Mouse (Mus musculus) lung, postnatal 14 days (tissue): ENCODE data around the gene Slc10a7.
A peak's percentile ranks its signal among the peaks of the same experiment; 100 is the strongest.

Experiments used
- DNase-seq: peaks from one replicate; pipeline ENCODE4 v3.0.0; 2021

Slc10a7 gene

DNA sequence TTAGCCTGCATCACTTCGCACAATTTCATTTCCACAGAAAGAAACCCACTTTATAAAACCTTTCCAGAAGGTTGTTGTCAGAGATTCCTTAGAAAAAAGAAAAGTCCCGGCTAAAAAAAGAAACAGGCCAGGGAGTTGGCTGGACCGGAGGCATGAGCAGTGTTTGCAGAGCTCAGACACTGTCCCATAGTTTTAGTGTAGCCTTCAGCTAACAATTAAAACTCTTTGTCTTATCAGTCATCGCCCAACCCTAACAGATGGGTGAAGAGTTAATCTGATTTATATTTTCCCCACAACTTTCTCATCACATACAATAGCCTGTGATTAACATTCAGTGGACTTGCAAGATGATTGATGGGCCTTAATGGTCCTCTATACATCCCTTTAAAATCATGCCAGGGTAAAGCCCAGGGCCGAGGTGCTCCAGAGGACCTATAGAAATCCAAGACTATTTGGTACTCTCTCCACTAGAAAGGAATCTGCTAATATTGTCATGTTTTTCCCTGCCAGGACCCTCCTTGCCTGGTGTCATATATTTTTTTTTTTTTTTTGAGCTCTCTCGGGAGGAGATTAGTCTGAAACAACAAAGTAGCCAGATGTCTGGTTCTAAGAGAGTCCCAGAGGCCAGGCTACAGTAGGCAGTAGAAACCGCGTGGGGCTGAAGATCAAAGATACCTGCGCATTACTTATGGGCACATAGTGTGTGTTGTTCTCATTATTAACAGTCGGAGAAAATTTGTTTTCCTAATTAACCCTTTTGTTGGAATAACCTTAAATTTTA, 41.0 kb downstream of the Slc10a7 start:
- no peak for DNase-seq

DNA sequence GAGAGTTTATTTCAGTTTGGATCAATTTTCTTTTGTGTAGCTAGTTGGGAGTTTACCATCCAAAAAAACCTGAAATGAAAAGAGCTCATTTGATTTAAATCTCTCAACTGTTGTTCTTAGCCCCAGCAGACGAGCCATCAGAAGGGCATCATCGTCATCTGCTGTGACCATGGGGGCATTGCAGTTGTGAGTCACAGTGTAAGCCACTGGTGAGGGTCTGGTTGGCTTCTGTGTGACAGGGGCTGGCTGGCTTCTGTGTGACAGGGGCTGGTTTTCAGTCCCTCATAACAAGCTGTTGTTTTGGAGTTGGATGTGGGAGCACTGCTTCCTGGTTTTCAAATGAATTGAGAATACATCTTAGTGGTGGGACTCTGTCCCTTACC, 41.6 kb downstream of the Slc10a7 start:
- no peak for DNase-seq

GRCm38 (mm10) chr8:78555817-78556216, 46.7 kb downstream of the Slc10a7 start:
- no peak for DNase-seq

- no peak for DNase-seq
These were observed 47.8 kb downstream of the Slc10a7 start for GRCm38 (mm10) chr8:78556773-78557434.

DNA sequence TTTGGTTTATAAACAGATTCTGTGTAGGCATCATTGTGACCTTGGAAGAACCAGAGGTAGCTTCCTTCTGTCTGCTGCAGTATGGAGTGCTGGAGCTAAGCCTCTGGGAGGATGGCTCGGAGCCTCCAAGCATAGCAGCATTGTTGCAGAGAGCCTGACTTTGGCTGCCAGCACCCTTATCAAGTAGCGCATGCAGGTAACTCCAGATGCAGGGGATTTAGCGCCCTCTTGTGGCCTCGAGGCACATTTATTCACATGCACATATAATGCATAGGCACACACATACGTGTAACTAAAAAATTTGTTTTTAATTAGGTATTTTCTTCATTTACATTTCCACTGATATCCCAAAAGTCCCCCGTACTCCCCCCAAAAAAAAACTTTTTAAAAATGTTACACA, 52.5 kb downstream of the Slc10a7 start:
- DNase-seq, result no peak

GRCm38 (mm10) chr8:78563466-78564058, 54.4 kb downstream of the Slc10a7 start:
- DNase-seq, result no peak

- no peak for DNase-seq
These were observed 55.1 kb downstream of the Slc10a7 start for GRCm38 (mm10) chr8:78564200-78564599.

DNA sequence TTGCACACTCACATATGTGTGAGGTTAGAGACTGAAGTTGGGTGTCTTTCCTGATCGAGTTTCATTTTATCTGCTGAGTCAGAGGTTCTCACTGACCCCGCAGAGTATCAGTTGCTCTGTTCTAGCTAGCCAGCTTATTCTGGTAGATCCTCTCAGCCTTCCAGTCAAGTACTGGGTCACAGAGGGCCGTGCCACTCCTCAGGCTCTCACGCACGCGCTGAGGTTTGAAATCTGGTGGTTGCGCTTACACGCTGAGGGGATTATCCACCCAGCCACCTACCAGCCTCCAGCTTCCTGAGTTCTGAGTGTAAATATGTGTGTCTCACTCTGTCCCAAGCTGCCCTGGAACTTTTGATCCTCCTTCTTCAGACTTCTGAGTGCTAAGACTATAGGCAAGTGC, 59.0 kb downstream of the Slc10a7 start:
- DNase-seq, result no peak

- no peak for DNase-seq
These were observed 62.4 kb downstream of the Slc10a7 start for GRCm38 (mm10) chr8:78571528-78571927.

- no peak for DNase-seq
These were observed 65.1 kb downstream of the Slc10a7 start for GRCm38 (mm10) chr8:78574207-78574606.

DNA sequence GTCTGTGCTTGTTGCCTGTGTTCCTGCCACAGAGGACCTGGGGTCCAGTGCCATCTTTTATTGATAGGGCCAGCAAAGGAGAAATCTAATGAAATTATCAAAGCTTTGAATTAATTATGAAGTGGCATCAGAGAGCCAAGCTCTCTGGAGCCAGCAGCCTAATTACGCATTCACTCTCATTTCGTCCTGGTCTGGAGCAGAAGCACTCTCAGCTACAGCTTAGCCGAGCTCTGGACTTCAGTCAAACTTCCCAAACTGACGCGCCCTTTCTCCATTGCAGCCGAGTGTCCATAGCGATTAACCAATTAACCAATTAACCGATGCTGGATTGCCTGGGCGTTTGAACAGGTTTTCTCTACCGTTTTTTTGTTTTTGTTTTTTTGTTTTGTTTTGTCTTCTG, 68.4 kb downstream of the Slc10a7 start:
- DNase-seq, result no peak

- DNase-seq, result no peak
These were observed 68.9 kb downstream of the Slc10a7 start for GRCm38 (mm10) chr8:78578036-78578435.

GRCm38 (mm10) chr8:78584011-78584776, 75.0 kb downstream of the Slc10a7 start:
- DNase-seq, result no peak

- DNase-seq, result no peak
These were observed 75.7 kb downstream of the Slc10a7 start for GRCm38 (mm10) chr8:78584863-78585262.

DNA sequence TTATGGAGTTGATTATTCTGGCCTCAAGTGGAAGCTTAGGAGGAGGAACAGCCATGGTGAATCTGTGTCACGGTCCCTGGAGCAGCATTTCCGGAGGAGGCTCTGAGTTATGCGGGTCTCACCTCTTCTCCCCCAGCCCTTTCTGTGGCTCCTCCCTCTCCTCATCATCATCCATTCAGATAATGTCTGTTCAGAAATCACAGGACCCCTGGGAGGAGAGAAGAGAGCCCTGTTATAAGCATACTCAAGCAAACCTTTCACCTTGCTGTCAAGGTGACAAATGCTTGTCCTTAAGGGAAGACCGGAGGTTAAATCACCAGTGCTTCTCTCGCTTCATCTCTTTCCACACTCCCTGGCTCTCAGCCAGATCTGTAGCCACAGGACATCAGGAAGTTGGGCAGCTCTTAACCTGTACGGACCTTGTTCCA, 86.3 kb downstream of the Slc10a7 start:
- peak; percentile 9 for DNase-seq

GRCm38 (mm10) chr8:78598237-78598636, 89.1 kb downstream of the Slc10a7 start:
- peak; percentile 32 for DNase-seq

DNA sequence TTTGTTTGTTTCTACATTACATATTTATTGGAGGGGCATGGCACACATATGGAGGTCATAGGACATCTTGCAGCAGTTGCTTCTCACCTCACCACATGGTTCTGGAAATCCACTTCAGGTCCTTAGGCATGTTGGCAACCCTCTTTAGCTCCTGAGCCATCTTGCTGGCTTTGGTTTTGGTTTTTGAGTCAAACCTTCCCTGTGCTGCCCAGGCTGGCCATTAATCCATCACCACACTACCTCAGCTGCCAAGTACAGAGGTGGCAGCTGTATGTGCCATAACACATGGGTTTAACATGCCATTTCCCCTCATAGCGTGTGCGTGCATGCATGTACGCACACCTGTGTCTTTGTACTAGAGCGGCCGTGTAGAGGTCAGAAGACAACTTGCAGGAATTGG, 93.9 kb downstream of the Slc10a7 start:
- DNase-seq, result no peak

DNA sequence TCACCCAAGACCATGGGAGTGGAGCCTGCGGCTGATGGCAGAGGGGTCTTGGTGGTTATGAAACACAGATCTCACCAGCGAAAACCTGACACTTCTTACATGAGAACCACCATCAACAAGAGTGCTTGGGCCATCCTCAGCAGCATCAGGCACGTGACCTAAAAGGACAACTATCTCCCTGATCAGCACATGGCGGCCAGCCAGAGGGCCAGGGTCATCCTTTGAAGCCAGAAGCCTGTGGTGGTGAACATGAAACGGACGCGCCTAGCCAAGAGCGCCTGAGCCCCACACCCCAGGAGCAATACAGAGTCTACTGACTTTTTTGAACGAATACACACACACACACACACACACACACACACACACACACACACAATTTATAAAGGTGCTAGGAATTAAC, 95.3 kb downstream of the Slc10a7 start:
- DNase-seq, result no peak

DNA sequence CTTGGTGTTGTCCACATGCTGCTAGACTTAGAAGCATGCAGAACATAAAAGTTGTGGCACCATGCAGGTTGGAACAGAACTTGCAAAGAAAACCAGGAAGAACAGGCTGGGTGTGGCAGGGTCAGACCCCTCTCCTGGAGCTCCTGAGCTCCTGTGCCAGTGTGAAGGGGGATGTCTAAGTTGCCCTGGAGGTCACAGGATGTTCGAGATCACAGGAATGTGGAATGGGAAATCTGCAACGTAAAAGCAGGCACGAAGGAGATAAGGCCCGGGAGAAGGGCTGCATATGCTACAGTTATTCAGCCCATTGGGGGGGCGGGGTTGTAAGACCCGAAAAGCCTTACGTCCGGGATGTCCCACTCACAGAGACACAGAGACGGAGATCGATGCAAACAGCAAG, 100.2 kb downstream of the Slc10a7 start:
- no peak for DNase-seq

GRCm38 (mm10) chr8:78611019-78611418, 101.9 kb downstream of the Slc10a7 start:
- no peak for DNase-seq

DNA sequence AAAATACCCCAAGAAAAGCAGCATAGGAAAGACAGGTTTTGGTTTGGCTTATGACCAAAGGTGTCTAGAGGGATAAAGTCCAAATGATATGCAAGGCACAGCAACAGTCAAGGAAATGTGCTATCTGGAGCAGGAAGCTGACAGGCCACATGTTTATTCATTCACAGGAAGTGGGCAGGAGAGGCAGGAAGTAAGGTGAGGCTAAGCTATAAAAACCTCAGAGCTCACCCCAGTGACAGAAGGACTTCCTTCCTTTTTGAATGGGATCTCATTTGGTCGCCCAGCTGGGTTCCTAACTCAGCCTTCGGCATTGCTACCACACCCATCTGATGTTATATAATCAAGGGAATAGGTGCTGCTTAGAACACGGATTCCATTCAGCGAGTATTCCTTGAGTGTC, 113.2 kb downstream of the Slc10a7 start:
- DNase-seq, result no peak

GRCm38 (mm10) chr8:78623972-78624371, 114.8 kb downstream of the Slc10a7 start:
- DNase-seq, result no peak

- no peak for DNase-seq
These were observed 115.7 kb downstream of the Slc10a7 start for GRCm38 (mm10) chr8:78624738-78625442.
